16 mouse cellular contexts compared by ENCODE assay signal in genomic region chr5:76351953-76352611, GRCm38 (mm10). TPM values are rescaled to one million over a fixed set of nuclear protein-coding genes. Genes with fewer than 3 reads are reported as not detected.
A peak's percentile ranks its signal among the peaks of the same experiment; 100 is the strongest.
DNase-seq lines count a peak whose midpoint lies in the region; ATAC-seq and TF ChIP-seq lines count a peak whose summit lies in the region.
"Had no signal": no experiment of that assay in that cellular context is flagged by ENCODE, and none has a peak within 500 bp of the region (broad histone marks: within the 10 kb centered on the region; RNA-seq: fewer than 3 reads in every experiment).

No protein-coding gene starts in this region.

- 43% methylated on average over 7 of the region's 7 CpGs for WGBS in hindbrain, embryonic 15.5 days
- 53% methylated on average over 7 of the region's 7 CpGs for WGBS in hindbrain, embryonic 11.5 days
- 64% methylated on average over 7 of the region's 7 CpGs for WGBS in lung, postnatal 0 days

- H3K4me3 ChIP-seq in hindbrain, embryonic 15.5 days: no peak overlapping the region
- H3K4me3 ChIP-seq in hindbrain, embryonic 11.5 days (ENCODE audit: low read depth, low read length): no peak overlapping the region
- H3K4me3 ChIP-seq in lung, postnatal 0 days (ENCODE audit: low read depth, low read length): no peak overlapping the region
- H3K4me3 ChIP-seq: heart, embryonic 12.5 days had no signal

- peak; percentile 54 for TF ChIP-seq CTCF in lung, postnatal 0 days (IDR thresholded peaks at IDR 0.05)

- no peaks in the 10 kb centered on the region for H3K27me3 ChIP-seq in hindbrain, embryonic 15.5 days
- H3K27me3 ChIP-seq in hindbrain, embryonic 11.5 days (ENCODE audit: control insufficient read depth, insufficient read depth, low read length): no peaks in the 10 kb centered on the region
- H3K27me3 ChIP-seq in lung, postnatal 0 days (replicated peaks; ENCODE audit: insufficient read depth, low read length): no peaks in the 10 kb centered on the region
- H3K27me3 ChIP-seq: heart, embryonic 12.5 days had no signal

- DNase-seq in hindbrain, embryonic 11.5 days (ENCODE audit: low spot score): no peak
- DNase-seq in lung, postnatal 0 days (ENCODE audit: low spot score): peak; percentile 22
- no peak for DNase-seq in lung, adult 18-20 months
- peak; percentile 5 for DNase-seq in embryo, embryonic 10.5 days (ENCODE audit: low spot score)
- peak; percentile 28 to 32 for DNase-seq in layer of hippocampus, postnatal 10 days (ENCODE audit: low spot score in 2 of 2)
- no peak for DNase-seq in natural killer cell, adult 2 months (ENCODE audit: low spot score in 2 of 2)
- no peak for DNase-seq in heart, postnatal 36 days
- DNase-seq: cerebellum, postnatal 25 days; gastrocnemius, postnatal 10 days; thymus, postnatal 36 days had no signal

- intact Hi-C loops in heart, postnatal 36 days (cut with DNase I): no loop called here

- H3K9ac ChIP-seq in hindbrain, embryonic 15.5 days: no peak overlapping the region
- H3K9ac ChIP-seq in hindbrain, embryonic 11.5 days (ENCODE audit: low read depth, low read length): no peak overlapping the region
- H3K9ac ChIP-seq in lung, postnatal 0 days (replicated peaks; ENCODE audit: low read depth): no peak overlapping the region
- H3K9ac ChIP-seq: heart, embryonic 12.5 days had no signal

- no peaks in the 10 kb centered on the region for H3K36me3 ChIP-seq in hindbrain, embryonic 15.5 days
- H3K36me3 ChIP-seq in hindbrain, embryonic 11.5 days (ENCODE audit: control insufficient read depth, insufficient read depth, low read length): no peaks in the 10 kb centered on the region
- H3K36me3 ChIP-seq in lung, postnatal 0 days (ENCODE audit: insufficient read depth, low read length): no peaks in the 10 kb centered on the region
- H3K36me3 ChIP-seq: heart, embryonic 12.5 days had no signal

- ATAC-seq in hindbrain, embryonic 15.5 days (ENCODE audit: low FRiP score, low read depth): peak; percentile 54; the same call in 1 of the 2 replicates
- ATAC-seq in hindbrain, embryonic 11.5 days (ENCODE audit: low FRiP score): no peak
- ATAC-seq in lung, postnatal 0 days: peak; percentile 87
- ATAC-seq: inflammation-experienced regulatory T-cells, adult 6 months had no signal

- H3K4me1 ChIP-seq in hindbrain, embryonic 15.5 days (replicated peaks): no peaks in the 10 kb centered on the region
- no peaks in the 10 kb centered on the region for H3K4me1 ChIP-seq in hindbrain, embryonic 11.5 days (replicated peaks; ENCODE audit: control insufficient read depth, insufficient read depth, low read length)
- no peaks in the 10 kb centered on the region for H3K4me1 ChIP-seq in lung, postnatal 0 days (ENCODE audit: insufficient read depth, low read depth, low read length)
- H3K4me1 ChIP-seq: heart, embryonic 12.5 days had no signal

- TF ChIP-seq EP300 in lung, postnatal 0 days (IDR thresholded peaks at IDR 0.05): no peak

- no peak overlapping the region for H3K4me2 ChIP-seq in hindbrain, embryonic 15.5 days
- H3K4me2 ChIP-seq in hindbrain, embryonic 11.5 days (replicated peaks; ENCODE audit: low read depth, low read length): no peak overlapping the region
- no peak overlapping the region for H3K4me2 ChIP-seq in lung, postnatal 0 days (replicated peaks; ENCODE audit: low read depth, low read length)
- H3K4me2 ChIP-seq: heart, embryonic 12.5 days had no signal

- no peaks in the 10 kb centered on the region for H3K9me3 ChIP-seq in hindbrain, embryonic 15.5 days
- no peaks in the 10 kb centered on the region for H3K9me3 ChIP-seq in hindbrain, embryonic 11.5 days (ENCODE audit: control insufficient read depth, low read length)
- H3K9me3 ChIP-seq in lung, postnatal 0 days (ENCODE audit: low read length): no peaks in the 10 kb centered on the region
- H3K9me3 ChIP-seq: heart, embryonic 12.5 days had no signal

- H3K27ac ChIP-seq in hindbrain, embryonic 15.5 days (replicated peaks): no peak overlapping the region
- H3K27ac ChIP-seq in hindbrain, embryonic 11.5 days (ENCODE audit: low read depth, low read length): no peak overlapping the region
- H3K27ac ChIP-seq in lung, postnatal 0 days (ENCODE audit: low read length): no peak overlapping the region
- H3K27ac ChIP-seq: macrophage had no signal

RNA-seq across cellular contexts. Expression of gene Nmu, which starts 11.5 kb away (rescaled TPM):
- 1.1 and 1.6 TPM in 2 replicates for polyA plus RNA-seq in hindbrain, embryonic 15.5 days (2015; fragmentation: Nextera tagmentation; extraction: Ambion mirVana)
- not detected in 2 replicates for polyA plus RNA-seq in hindbrain, embryonic 11.5 days (2014; fragmentation: Nextera tagmentation; extraction: Ambion mirVana)
- 0.29 TPM in 2 replicates for polyA plus RNA-seq in lung, postnatal 0 days (2015; fragmentation: Nextera tagmentation; extraction: Ambion mirVana)
- total RNA-seq in layer of hippocampus, postnatal 10 days (2021): not detected
- total RNA-seq in heart, postnatal 36 days (2021): not detected
- total RNA-seq: gastrocnemius, postnatal 10 days had no signal
- polyA plus RNA-seq: heart, embryonic 12.5 days; inflammation-experienced regulatory T-cells, adult 6 months; macrophage had no signal

RNA-seq across cellular contexts. Expression of gene Pdcl2, which starts 21.1 kb away (rescaled TPM):
- not detected in 2 replicates for polyA plus RNA-seq in hindbrain, embryonic 15.5 days (2015; fragmentation: Nextera tagmentation; extraction: Ambion mirVana)
- not detected in 2 replicates for polyA plus RNA-seq in hindbrain, embryonic 11.5 days (2014; fragmentation: Nextera tagmentation; extraction: Ambion mirVana)
- not detected in 2 replicates for polyA plus RNA-seq in lung, postnatal 0 days (2015; fragmentation: Nextera tagmentation; extraction: Ambion mirVana)
- total RNA-seq in layer of hippocampus, postnatal 10 days (2021): not detected
- total RNA-seq in heart, postnatal 36 days (2021): not detected
- total RNA-seq: gastrocnemius, postnatal 10 days had no signal
- polyA plus RNA-seq: heart, embryonic 12.5 days; inflammation-experienced regulatory T-cells, adult 6 months; large intestine, adult 2 months; limb, embryonic 14.5 days; macrophage had no signal

RNA-seq across cellular contexts. Expression of gene Clock, which starts 47.5 kb away (rescaled TPM):
- 13.1 and 14.4 TPM in 2 replicates for polyA plus RNA-seq in hindbrain, embryonic 15.5 days (2015; fragmentation: Nextera tagmentation; extraction: Ambion mirVana)
- 13.9 and 16.6 TPM in 2 replicates for polyA plus RNA-seq in hindbrain, embryonic 11.5 days (2014; fragmentation: Nextera tagmentation; extraction: Ambion mirVana)
- polyA plus RNA-seq in lung, postnatal 0 days (2015; fragmentation: Nextera tagmentation; extraction: Ambion mirVana): 11.4 and 11.5 TPM in 2 replicates
- 10 to 100 TPM; 41.1 to 43.3 TPM for total RNA-seq in layer of hippocampus, postnatal 10 days (2021)
- total RNA-seq in heart, postnatal 36 days (2021): 10 to 100 TPM; 24.8 to 30.5 TPM

Comparison
In these comparisons a context has a peak if more than half of its experiments do, and no peak if none do; other contexts are left out.
1. DNase-seq: peak in lung, postnatal 0 days (single experiment), embryo, embryonic 10.5 days (single experiment) and layer of hippocampus, postnatal 10 days (2 of 2); none in hindbrain, embryonic 11.5 days (single experiment), lung, adult 18-20 months (0 of 2), natural killer cell, adult 2 months (0 of 2) and heart, postnatal 36 days (0 of 2).